Mouse (Mus musculus): ENCODE data around the gene Tm4sf1. TPM values are rescaled to one million over a fixed set of nuclear protein-coding genes. Genes with fewer than 3 reads are reported as not detected.

Tm4sf1 gene
- polyA plus RNA-seq (2015; fragmentation: Nextera tagmentation; extraction: Ambion mirVana) = 17.6 and 20.2 TPM in 2 replicates

GRCm38 (mm10) chr3:57301921-57302539, at the start of gene Tm4sf1:
Tm4sf1 (minus strand) TSS chr3:57301988.
- H3K27me3 ChIP-seq (replicated peaks; ENCODE audit: control insufficient read depth, insufficient read depth, low read length) = no peaks in the 10 kb centered on the region
- no peak within 1 kb of the TSS for H3K9ac ChIP-seq (replicated peaks; ENCODE audit: low read depth, low read length)
- H3K4me2 ChIP-seq (ENCODE audit: low read length) = no peak within 1 kb of the TSS
- H3K36me3 ChIP-seq (ENCODE audit: control insufficient read depth, insufficient read depth) = no peaks in the 10 kb centered on the region
- no peaks in the 10 kb centered on the region for H3K9me3 ChIP-seq (ENCODE audit: control insufficient read depth, low read length)
- no peak within 1 kb of the TSS for H3K27ac ChIP-seq (ENCODE audit: low read length)
- no peak for ATAC-seq
- no peaks in the 10 kb centered on the region for H3K4me1 ChIP-seq (replicated peaks; ENCODE audit: control insufficient read depth, insufficient read depth, low read length)
- H3K4me3 ChIP-seq (replicated peaks; ENCODE audit: low read length) = no peak within 1 kb of the TSS
- WGBS = 80% methylated on average over 2 of the region's 2 CpGs

- Histone ChIP-seq H3K4me1 (replicated peaks; ENCODE audit: control insufficient read depth, insufficient read depth, low read length) (no peaks in the 10 kb centered on the region), H3K27me3 (replicated peaks; ENCODE audit: control insufficient read depth, insufficient read depth, low read length) (no peaks in the 10 kb centered on the region), H3K9me3 (ENCODE audit: control insufficient read depth, low read length) (no peaks in the 10 kb centered on the region), H3K4me3 (replicated peaks; ENCODE audit: low read length) (no peak overlapping the region), H3K36me3 (ENCODE audit: control insufficient read depth, insufficient read depth) (no peaks in the 10 kb centered on the region), H3K27ac (ENCODE audit: low read length) (no peak overlapping the region), H3K4me2 (ENCODE audit: low read length) (no peak overlapping the region), H3K9ac (replicated peaks; ENCODE audit: low read depth, low read length) (no peak overlapping the region)
- WGBS = 76% methylated on average over 5 of the region's 5 CpGs
- no peak for ATAC-seq
These were observed 43.0 kb upstream of the Tm4sf1 start for GRCm38 (mm10) chr3:57344811-57345210.

GRCm38 (mm10) chr3:57343837-57344607, 42.2 kb upstream of the Tm4sf1 start:
- Histone ChIP-seq H3K4me1 (replicated peaks; ENCODE audit: control insufficient read depth, insufficient read depth, low read length) (no peaks in the 10 kb centered on the region), H3K9me3 (ENCODE audit: control insufficient read depth, low read length) (no peaks in the 10 kb centered on the region), H3K9ac (replicated peaks; ENCODE audit: low read depth, low read length) (no peak overlapping the region), H3K27ac (ENCODE audit: low read length) (no peak overlapping the region), H3K27me3 (replicated peaks; ENCODE audit: control insufficient read depth, insufficient read depth, low read length) (no peaks in the 10 kb centered on the region), H3K4me2 (ENCODE audit: low read length) (no peak overlapping the region), H3K36me3 (ENCODE audit: control insufficient read depth, insufficient read depth) (no peaks in the 10 kb centered on the region), H3K4me3 (replicated peaks; ENCODE audit: low read length) (no peak overlapping the region)
- 73% methylated on average over 11 of the region's 11 CpGs for WGBS
- no peak for ATAC-seq

- Histone ChIP-seq H3K4me1 (replicated peaks; ENCODE audit: control insufficient read depth, insufficient read depth, low read length) (no peaks in the 10 kb centered on the region), H3K4me3 (replicated peaks; ENCODE audit: low read length) (no peak overlapping the region), H3K27ac (ENCODE audit: low read length) (no peak overlapping the region), H3K9me3 (ENCODE audit: control insufficient read depth, low read length) (no peaks in the 10 kb centered on the region), H3K36me3 (ENCODE audit: control insufficient read depth, insufficient read depth) (no peaks in the 10 kb centered on the region), H3K4me2 (ENCODE audit: low read length) (no peak overlapping the region), H3K27me3 (replicated peaks; ENCODE audit: control insufficient read depth, insufficient read depth, low read length) (no peaks in the 10 kb centered on the region), H3K9ac (replicated peaks; ENCODE audit: low read depth, low read length) (no peak overlapping the region)
- WGBS = 96% methylated on average over 4 of the region's 4 CpGs
- no peak for ATAC-seq
These were observed 41.2 kb upstream of the Tm4sf1 start for GRCm38 (mm10) chr3:57342976-57343375.

GRCm38 (mm10) chr3:57341321-57341720, 39.5 kb upstream of the Tm4sf1 start:
- Histone ChIP-seq H3K27me3 (replicated peaks; ENCODE audit: control insufficient read depth, insufficient read depth, low read length) (no peaks in the 10 kb centered on the region), H3K9ac (replicated peaks; ENCODE audit: low read depth, low read length) (no peak overlapping the region), H3K4me1 (replicated peaks; ENCODE audit: control insufficient read depth, insufficient read depth, low read length) (no peaks in the 10 kb centered on the region), H3K36me3 (ENCODE audit: control insufficient read depth, insufficient read depth) (no peaks in the 10 kb centered on the region), H3K4me3 (replicated peaks; ENCODE audit: low read length) (no peak overlapping the region), H3K27ac (ENCODE audit: low read length) (no peak overlapping the region), H3K9me3 (ENCODE audit: control insufficient read depth, low read length) (no peaks in the 10 kb centered on the region), H3K4me2 (ENCODE audit: low read length) (no peak overlapping the region)
- no peak for ATAC-seq
- WGBS = 81% methylated on average over 3 of the region's 3 CpGs

- ATAC-seq = no peak
- 82% methylated on average over 3 of the region's 3 CpGs for WGBS
These were observed 33.5 kb upstream of the Tm4sf1 start for GRCm38 (mm10) chr3:57335080-57335815.

GRCm38 (mm10) chr3:57327941-57328340, 26.2 kb upstream of the Tm4sf1 start:
- H3K4me2 ChIP-seq (ENCODE audit: low read length) = no peak overlapping the region
- no peaks in the 10 kb centered on the region for H3K27me3 ChIP-seq (replicated peaks; ENCODE audit: control insufficient read depth, insufficient read depth, low read length)
- H3K4me1 ChIP-seq (replicated peaks; ENCODE audit: control insufficient read depth, insufficient read depth, low read length) = no peaks in the 10 kb centered on the region
- no peak overlapping the region for H3K27ac ChIP-seq (ENCODE audit: low read length)
- ATAC-seq = no peak
- H3K4me3 ChIP-seq (replicated peaks; ENCODE audit: low read length) = no peak overlapping the region
- H3K36me3 ChIP-seq (ENCODE audit: control insufficient read depth, insufficient read depth) = no peaks in the 10 kb centered on the region
- H3K9ac ChIP-seq (replicated peaks; ENCODE audit: low read depth, low read length) = no peak overlapping the region
- WGBS = 93% methylated on average over 5 of the region's 6 CpGs
- no peaks in the 10 kb centered on the region for H3K9me3 ChIP-seq (ENCODE audit: control insufficient read depth, low read length)

More at GRCm38 (mm10) chr3:57335080-57335815, 33.5 kb upstream of the Tm4sf1 start:
- no peak overlapping the region for H3K4me2 ChIP-seq (ENCODE audit: low read length)
- H3K36me3 ChIP-seq (ENCODE audit: control insufficient read depth, insufficient read depth) = no peaks in the 10 kb centered on the region
- no peaks in the 10 kb centered on the region for H3K9me3 ChIP-seq (ENCODE audit: control insufficient read depth, low read length)
- no peak overlapping the region for H3K9ac ChIP-seq (replicated peaks; ENCODE audit: low read depth, low read length)
- no peaks in the 10 kb centered on the region for H3K27me3 ChIP-seq (replicated peaks; ENCODE audit: control insufficient read depth, insufficient read depth, low read length)
- H3K27ac ChIP-seq (ENCODE audit: low read length) = no peak overlapping the region
- H3K4me3 ChIP-seq (replicated peaks; ENCODE audit: low read length) = no peak overlapping the region
- H3K4me1 ChIP-seq (replicated peaks; ENCODE audit: control insufficient read depth, insufficient read depth, low read length) = no peaks in the 10 kb centered on the region

- Histone ChIP-seq H3K36me3 (ENCODE audit: control insufficient read depth, insufficient read depth) (no peaks in the 10 kb centered on the region), H3K4me2 (ENCODE audit: low read length) (no peak overlapping the region), H3K27me3 (replicated peaks; ENCODE audit: control insufficient read depth, insufficient read depth, low read length) (no peaks in the 10 kb centered on the region), H3K4me3 (replicated peaks; ENCODE audit: low read length) (no peak overlapping the region), H3K27ac (ENCODE audit: low read length) (no peak overlapping the region), H3K9me3 (ENCODE audit: control insufficient read depth, low read length) (no peaks in the 10 kb centered on the region), H3K4me1 (replicated peaks; ENCODE audit: control insufficient read depth, insufficient read depth, low read length) (no peaks in the 10 kb centered on the region), H3K9ac (replicated peaks; ENCODE audit: low read depth, low read length) (no peak overlapping the region)
- ATAC-seq = no peak
- WGBS = 60% methylated on average over 3 of the region's 3 CpGs
These were observed 5.3 kb upstream of the Tm4sf1 start for GRCm38 (mm10) chr3:57307076-57307475.

GRCm38 (mm10) chr3:57305564-57305963, 3.8 kb upstream of the Tm4sf1 start:
- H3K4me2 ChIP-seq (ENCODE audit: low read length) = no peak overlapping the region
- H3K36me3 ChIP-seq (ENCODE audit: control insufficient read depth, insufficient read depth) = no peaks in the 10 kb centered on the region
- WGBS = 86% methylated on average over 4 of the region's 4 CpGs
- H3K4me3 ChIP-seq (replicated peaks; ENCODE audit: low read length) = no peak overlapping the region
- no peak for ATAC-seq
- no peak overlapping the region for H3K9ac ChIP-seq (replicated peaks; ENCODE audit: low read depth, low read length)
- H3K9me3 ChIP-seq (ENCODE audit: control insufficient read depth, low read length) = no peaks in the 10 kb centered on the region
- H3K27ac ChIP-seq (ENCODE audit: low read length) = no peak overlapping the region
- no peaks in the 10 kb centered on the region for H3K27me3 ChIP-seq (replicated peaks; ENCODE audit: control insufficient read depth, insufficient read depth, low read length)
- H3K4me1 ChIP-seq (replicated peaks; ENCODE audit: control insufficient read depth, insufficient read depth, low read length) = no peaks in the 10 kb centered on the region

Measured in forebrain, embryonic 16.5 days (tissue).